Mouse (Mus musculus): ENCODE data around the gene Ccnjl.

DNA sequence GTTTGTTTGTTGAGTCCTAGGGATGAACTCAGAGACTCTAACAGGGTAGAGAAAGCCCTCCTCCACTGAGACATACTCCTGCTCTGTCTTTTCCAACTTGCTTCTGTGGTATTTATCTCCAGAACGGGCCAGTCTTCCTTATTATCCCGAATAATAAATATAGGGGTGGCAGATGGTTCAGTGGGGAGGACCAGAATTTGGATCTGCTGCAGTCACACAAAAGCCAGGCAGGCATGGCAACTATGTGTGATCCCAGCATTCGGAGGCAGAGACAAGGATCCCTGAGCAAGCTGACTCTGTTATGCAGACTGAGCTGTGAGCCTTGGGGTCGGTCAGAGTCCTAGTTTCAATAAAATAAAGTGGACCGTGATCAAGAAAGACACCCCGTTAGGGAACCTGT is 27.3 kb upstream of the Ccnjl start:
- TF ChIP-seq POLR2A (IDR thresholded peaks at IDR 0.05; ENCODE audit: low read depth, low read length) (no peak), CTCF (IDR thresholded peaks at IDR 0.05; ENCODE audit: extremely low read depth, insufficient read depth, insufficient read length, insufficient replicate concordance) (no peak)

Measured in spleen, adult 2 months (tissue).